Mouse (Mus musculus) CD4-positive helper T cell, adult 2 months (primary cell): ENCODE data around the gene Lgals9.
A peak's percentile ranks its signal among the peaks of the same experiment; 100 is the strongest.

Source experiments
- DNase-seq: peaks from one replicate; pipeline ENCODE4 v3.0.0-alpha.2; 2012; ENCODE audit warnings: low read depth, missing footprints, low spot score

The Lgals9 gene

GRCm38 (mm10) chr11:78984483-78985177 lies at the start of gene Lgals9:
Gene Lgals9, minus strand, starts transcription at chr11:78984946.
- peak; percentile 81 for DNase-seq

GRCm38 (mm10) chr11:79033636-79034035 lies 48.9 kb upstream of the Lgals9 start:
- no peak for DNase-seq

GRCm38 (mm10) chr11:79033021-79033420 lies 48.3 kb upstream of the Lgals9 start:
- DNase-seq = no peak

GRCm38 (mm10) chr11:79031452-79031746 lies 46.7 kb upstream of the Lgals9 start:
- no peak for DNase-seq

- peak; percentile 65 for DNase-seq
These were observed 46.1 kb upstream of the Lgals9 start for GRCm38 (mm10) chr11:79030570-79031451.

GRCm38 (mm10) chr11:79023751-79024150 lies 39.0 kb upstream of the Lgals9 start:
- DNase-seq = no peak

- peak; percentile 86 for DNase-seq
These were observed 38.6 kb upstream of the Lgals9 start for GRCm38 (mm10) chr11:79023342-79023741.

- peak; percentile 33 for DNase-seq
These were observed 38.1 kb upstream of the Lgals9 start for GRCm38 (mm10) chr11:79022836-79023235.

- DNase-seq = no peak
These were observed 35.8 kb upstream of the Lgals9 start for GRCm38 (mm10) chr11:79020535-79021045.

GRCm38 (mm10) chr11:79019839-79020534 lies 35.2 kb upstream of the Lgals9 start:
- DNase-seq = peak; percentile 63

GRCm38 (mm10) chr11:79018954-79019704 lies 34.4 kb upstream of the Lgals9 start:
- peak; percentile 81 for DNase-seq

GRCm38 (mm10) chr11:79017161-79017606 lies 32.4 kb upstream of the Lgals9 start:
- DNase-seq = no peak

- no peak for DNase-seq
These were observed 31.5 kb upstream of the Lgals9 start for GRCm38 (mm10) chr11:79016236-79016635.

- DNase-seq = no peak
These were observed 31.0 kb upstream of the Lgals9 start for GRCm38 (mm10) chr11:79015660-79016215.

GRCm38 (mm10) chr11:79014602-79015325 lies 30.0 kb upstream of the Lgals9 start:
- no peak for DNase-seq

GRCm38 (mm10) chr11:79013806-79014205 lies 29.1 kb upstream of the Lgals9 start:
- DNase-seq = no peak

- DNase-seq = no peak
These were observed 28.3 kb upstream of the Lgals9 start for GRCm38 (mm10) chr11:79013056-79013455.

GRCm38 (mm10) chr11:79012529-79012928 lies 27.8 kb upstream of the Lgals9 start:
- no peak for DNase-seq

GRCm38 (mm10) chr11:79008891-79009290 lies 24.1 kb upstream of the Lgals9 start:
- DNase-seq = no peak
